Mouse (Mus musculus) testis, adult 2 months (tissue): Measurements from ENCODE around the gene Supt20. TPM values are rescaled to one million over a fixed set of nuclear protein-coding genes. Genes with fewer than 3 reads are reported as not detected.

Source experiments
- H3K27ac ChIP-seq: fragments of 200-500 bp; 2 replicates; pipeline ENCODE4 v1.5.1; 2012; ENCODE audit warnings: low read depth, low read length; ENCODE audit not compliant: control insufficient read depth, insufficient read depth
- H3K27me3 ChIP-seq: fragments of 200-500 bp; 2 replicates; pipeline ENCODE4 v1.6.1; 2012; ENCODE audit warnings: mild to moderate bottlenecking, low read length, moderate library complexity; ENCODE audit not compliant: control insufficient read depth, insufficient read depth
- H3K36me3 ChIP-seq: fragments of 200-500 bp; 2 replicates; pipeline ENCODE4 v1.6.1; 2012; ENCODE audit warnings: mild to moderate bottlenecking, low read length; ENCODE audit not compliant: control insufficient read depth, insufficient read depth
- H3K4me1 ChIP-seq: fragments of 200-500 bp; 2 replicates; pipeline ENCODE4 v1.6.1; 2012; ENCODE audit warnings: low read length; ENCODE audit not compliant: control insufficient read depth, insufficient read depth
- H3K4me3 ChIP-seq: fragments of 200-500 bp; 2 replicates; pipeline ENCODE4 v1.5.1; 2012; ENCODE audit warnings: low read depth, mild to moderate bottlenecking, low read length, moderate library complexity, mixed read lengths; ENCODE audit not compliant: control insufficient read depth
- CTCF ChIP-seq: fragments of 200-500 bp; IDR thresholded peaks from 2 replicates; pipeline ENCODE4 v1.5.1; 2012; ENCODE audit warnings: low read depth, mild to moderate bottlenecking, inconsistent platforms, low read length, moderate library complexity; ENCODE audit not compliant: control insufficient read depth, insufficient read depth, insufficient replicate concordance
- POLR2A ChIP-seq: fragments of 200-500 bp; IDR thresholded peaks from 2 replicates; pipeline ENCODE4 v1.6.1; 2012; ENCODE audit warnings: low read depth, mild to moderate bottlenecking, inconsistent platforms, low read length, moderate library complexity; ENCODE audit not compliant: control insufficient read depth
- polyA plus RNA-seq: library from polyadenylated mRNA; depleted of rRNA; stranded (reverse); fragments of >200 nt; gene quantifications from 2 replicates; pipeline ENCODE4 v1.2.3, GENCODE M21; 2012; rRNA removed

The Supt20 gene
- polyA plus RNA-seq, result 286 TPM in 2 replicates

GRCm38 (mm10) chr3:54692202-54693055 is at the start of gene Supt20:
Supt20 (plus strand) TSS chr3:54692807.
- peak; percentile 93 for TF ChIP-seq POLR2A
- TF ChIP-seq CTCF, result no peak
- Histone ChIP-seq H3K27ac (peak within 1 kb of the TSS; percentile 100), H3K4me1 (peaks cover 2% of the 10 kb centered on the region), H3K27me3 (no peaks in the 10 kb centered on the region), H3K36me3 (peaks cover 5% of the 10 kb centered on the region), H3K4me3 (peak within 1 kb of the TSS; percentile 99)

GRCm38 (mm10) chr3:54642851-54643250 is 49.8 kb upstream of the Supt20 start:
- Histone ChIP-seq H3K4me1 (no peaks in the 10 kb centered on the region), H3K27ac (no peak overlapping the region), H3K4me3 (no peak overlapping the region), H3K36me3 (no peaks in the 10 kb centered on the region), H3K27me3 (no peaks in the 10 kb centered on the region)
- TF ChIP-seq CTCF (no peak), POLR2A (no peak)

GRCm38 (mm10) chr3:54647583-54647982 is 45.0 kb upstream of the Supt20 start:
- Histone ChIP-seq H3K4me3 (no peak overlapping the region), H3K27me3 (no peaks in the 10 kb centered on the region), H3K36me3 (no peaks in the 10 kb centered on the region), H3K27ac (no peak overlapping the region), H3K4me1 (no peaks in the 10 kb centered on the region)
- TF ChIP-seq POLR2A (no peak), CTCF (no peak)

GRCm38 (mm10) chr3:54651576-54651975 is 41.0 kb upstream of the Supt20 start:
- Histone ChIP-seq H3K4me1 (no peaks in the 10 kb centered on the region), H3K27me3 (no peaks in the 10 kb centered on the region), H3K27ac (no peak overlapping the region), H3K4me3 (no peak overlapping the region), H3K36me3 (no peaks in the 10 kb centered on the region)
- no peak for TF ChIP-seq POLR2A
- no peak for TF ChIP-seq CTCF

- H3K4me3 ChIP-seq, result no peak overlapping the region
- H3K27me3 ChIP-seq, result no peaks in the 10 kb centered on the region
- no peak overlapping the region for H3K27ac ChIP-seq
- no peaks in the 10 kb centered on the region for H3K36me3 ChIP-seq
- H3K4me1 ChIP-seq, result no peaks in the 10 kb centered on the region
- TF ChIP-seq CTCF, result no peak
- no peak for TF ChIP-seq POLR2A
Observed at GRCm38 (mm10) chr3:54654169-54654568, 38.4 kb upstream of the Supt20 start.

GRCm38 (mm10) chr3:54657090-54657489 is 35.5 kb upstream of the Supt20 start:
- Histone ChIP-seq H3K27ac (no peak overlapping the region), H3K4me3 (no peak overlapping the region), H3K4me1 (no peaks in the 10 kb centered on the region), H3K27me3 (no peaks in the 10 kb centered on the region), H3K36me3 (no peaks in the 10 kb centered on the region)
- TF ChIP-seq CTCF, result no peak
- TF ChIP-seq POLR2A, result no peak

GRCm38 (mm10) chr3:54657888-54658626 is 34.5 kb upstream of the Supt20 start:
- no peaks in the 10 kb centered on the region for H3K27me3 ChIP-seq
- no peaks in the 10 kb centered on the region for H3K4me1 ChIP-seq
- no peak overlapping the region for H3K4me3 ChIP-seq
- no peak overlapping the region for H3K27ac ChIP-seq
- H3K36me3 ChIP-seq, result no peaks in the 10 kb centered on the region
- TF ChIP-seq CTCF (no peak), POLR2A (no peak)

- no peaks in the 10 kb centered on the region for H3K36me3 ChIP-seq
- TF ChIP-seq CTCF (no peak), POLR2A (no peak)
- no peak overlapping the region for H3K4me3 ChIP-seq
- H3K27ac ChIP-seq, result no peak overlapping the region
- no peaks in the 10 kb centered on the region for H3K27me3 ChIP-seq
- no peaks in the 10 kb centered on the region for H3K4me1 ChIP-seq
Observed at GRCm38 (mm10) chr3:54659736-54660135, 32.9 kb upstream of the Supt20 start.
